Mouse (Mus musculus) lung, postnatal 0 days (tissue): ENCODE results near the gene Vstm4. TPM values are rescaled to one million over a fixed set of nuclear protein-coding genes. Genes with fewer than 3 reads are reported as not detected.

Source experiments
- ATAC-seq: fragments of 200-750 bp; cut with Nextera tagmentation; 2 replicates; pipeline ENCODE4 v1.8.0; 2017; ENCODE audit warnings: moderate library complexity
- DNase-seq: peaks from one replicate; pipeline ENCODE4 v3.0.0-alpha.2; 2016; ENCODE audit warnings: low spot score
- H3K27ac ChIP-seq: fragments of 300-500 bp; sonication (generic); 2 replicates; pipeline ENCODE4 v1.5.1; 2014; ENCODE audit warnings: antibody characterized with exemption, mild to moderate bottlenecking, low read length, mixed read lengths
- H3K27me3 ChIP-seq: fragments of 300-500 bp; sonication (generic); replicated peaks from 2 replicates; pipeline ENCODE4 v1.6.1; 2014; ENCODE audit warnings: low read length, mixed read lengths; ENCODE audit not compliant: insufficient read depth
- H3K36me3 ChIP-seq: fragments of 300-500 bp; sonication (generic); 2 replicates; pipeline ENCODE4 v1.6.1; 2014; ENCODE audit warnings: low read length, mixed read lengths; ENCODE audit not compliant: insufficient read depth
- H3K4me1 ChIP-seq: fragments of 300-500 bp; sonication (generic); 2 replicates; pipeline ENCODE4 v1.6.1; 2014; ENCODE audit warnings: antibody characterized with exemption, low read depth, low read length, mixed read lengths; ENCODE audit not compliant: insufficient read depth
- H3K4me2 ChIP-seq: fragments of 300-500 bp; sonication (generic); replicated peaks from 2 replicates; pipeline ENCODE4 v1.6.1; 2014; ENCODE audit warnings: low read depth, mild to moderate bottlenecking, low read length, moderate library complexity, mixed read lengths
- H3K4me3 ChIP-seq: fragments of 300-500 bp; sonication (generic); 2 replicates; pipeline ENCODE4 v1.5.1; 2014; ENCODE audit warnings: low read depth, low read length
- H3K9ac ChIP-seq: fragments of 300-500 bp; sonication (generic); replicated peaks from 2 replicates; pipeline ENCODE4 v1.6.1; 2014; ENCODE audit warnings: low read depth, mild to moderate bottlenecking
- H3K9me3 ChIP-seq: fragments of 300-500 bp; sonication (generic); 2 replicates; pipeline ENCODE4 v1.6.1; 2016; ENCODE audit warnings: low read length, mixed read lengths
- CTCF ChIP-seq: IDR thresholded peaks from 2 replicates; pipeline ENCODE4 v1.5.1; 2016; ENCODE audit warnings: antibody characterized with exemption, mild to moderate bottlenecking
- EP300 ChIP-seq: IDR thresholded peaks from 2 replicates; pipeline ENCODE4 v1.6.1; 2016; ENCODE audit warnings: antibody characterized with exemption, mild to moderate bottlenecking, control low read depth
- WGBS: fragments of 180-500 bp; shearing (Covaris S2); extraction: QIAGEN DNeasy Blood & Tissue Kit; methylation state at CpG from one replicate; pipeline ENCODE4 v1.1.7; 2014; 5-methylcytosine and 5-hydroxymethylcytosine counted together
- polyA plus RNA-seq: library from polyadenylated mRNA; unstranded; fragments of >200 nt; fragmentation: Nextera tagmentation; extraction: Ambion mirVana; gene quantifications from 2 replicates; pipeline ENCODE4 v1.2.1, GENCODE M21; 2015

Vstm4 gene
- polyA plus RNA-seq, 1 experiment from 2014 or later, result 63.6 TPM

- TF ChIP-seq CTCF (no peak), EP300 (no peak)
- H3K4me2 ChIP-seq, result no peak overlapping the region
- ATAC-seq, result no peak
- H3K4me1 ChIP-seq, result peaks cover 4% of the 10 kb centered on the region
- no peak overlapping the region for H3K4me3 ChIP-seq
- no peaks in the 10 kb centered on the region for H3K9me3 ChIP-seq
- no peak for DNase-seq
- no peak overlapping the region for H3K9ac ChIP-seq
- H3K27ac ChIP-seq, result no peak overlapping the region
- no peaks in the 10 kb centered on the region for H3K27me3 ChIP-seq
- 51% methylated on average over 3 of the region's 3 CpGs for WGBS
- H3K36me3 ChIP-seq, result no peaks in the 10 kb centered on the region
Measured at GRCm38 (mm10) chr14:32865331-32865730, 8.8 kb downstream of the Vstm4 start.

GRCm38 (mm10) chr14:32871963-32872362, 15.4 kb downstream of the Vstm4 start:
- WGBS, result 74% methylated on average over 5 of the region's 5 CpGs
- no peak for TF ChIP-seq CTCF
- no peak for TF ChIP-seq EP300
- Histone ChIP-seq H3K4me2 (no peak overlapping the region), H3K4me3 (no peak overlapping the region), H3K9ac (no peak overlapping the region), H3K36me3 (no peaks in the 10 kb centered on the region), H3K4me1 (no peaks in the 10 kb centered on the region), H3K9me3 (no peaks in the 10 kb centered on the region), H3K27me3 (no peaks in the 10 kb centered on the region), H3K27ac (no peak overlapping the region)
- DNase-seq (no peak), ATAC-seq (no peak)

GRCm38 (mm10) chr14:32877549-32877948, 21.0 kb downstream of the Vstm4 start:
- Histone ChIP-seq H3K27ac (no peak overlapping the region), H3K27me3 (no peaks in the 10 kb centered on the region), H3K9ac (no peak overlapping the region), H3K4me1 (no peaks in the 10 kb centered on the region), H3K36me3 (no peaks in the 10 kb centered on the region), H3K4me2 (no peak overlapping the region), H3K4me3 (no peak overlapping the region), H3K9me3 (no peaks in the 10 kb centered on the region)
- ATAC-seq (no peak), DNase-seq (no peak)
- TF ChIP-seq CTCF (no peak), EP300 (no peak)
- WGBS, result 29% methylated on average over 6 of the region's 6 CpGs

GRCm38 (mm10) chr14:32880332-32880731, 23.8 kb downstream of the Vstm4 start:
- Histone ChIP-seq H3K9me3 (no peaks in the 10 kb centered on the region), H3K4me2 (no peak overlapping the region), H3K27ac (no peak overlapping the region), H3K4me1 (no peaks in the 10 kb centered on the region), H3K36me3 (no peaks in the 10 kb centered on the region), H3K27me3 (no peaks in the 10 kb centered on the region), H3K9ac (no peak overlapping the region), H3K4me3 (no peak overlapping the region)
- no peak for ATAC-seq
- DNase-seq, result no peak
- WGBS, result 82% methylated on average over 5 of the region's 5 CpGs
- TF ChIP-seq CTCF, result no peak
- no peak for TF ChIP-seq EP300

GRCm38 (mm10) chr14:32881693-32882092, 25.1 kb downstream of the Vstm4 start:
- Histone ChIP-seq H3K9me3 (no peaks in the 10 kb centered on the region), H3K4me3 (no peak overlapping the region), H3K36me3 (no peaks in the 10 kb centered on the region), H3K4me1 (no peaks in the 10 kb centered on the region), H3K9ac (no peak overlapping the region), H3K4me2 (no peak overlapping the region), H3K27ac (no peak overlapping the region), H3K27me3 (no peaks in the 10 kb centered on the region)
- TF ChIP-seq CTCF (no peak), EP300 (no peak)
- 48% methylated on average over 1 of the region's 1 CpGs for WGBS
- DNase-seq (peak; percentile 29), ATAC-seq (no peak)

- TF ChIP-seq CTCF, result no peak
- TF ChIP-seq EP300, result no peak
- no peak overlapping the region for H3K4me2 ChIP-seq
- H3K4me1 ChIP-seq, result no peaks in the 10 kb centered on the region
- DNase-seq (no peak), ATAC-seq (no peak)
- H3K9ac ChIP-seq, result no peak overlapping the region
- no peaks in the 10 kb centered on the region for H3K27me3 ChIP-seq
- 42% methylated on average over 6 of the region's 6 CpGs for WGBS
- H3K27ac ChIP-seq, result peak overlapping the region; percentile 17; the same call in 1 of the 2 replicates
- H3K36me3 ChIP-seq, result no peaks in the 10 kb centered on the region
- H3K4me3 ChIP-seq, result no peak overlapping the region
- no peaks in the 10 kb centered on the region for H3K9me3 ChIP-seq
Measured at GRCm38 (mm10) chr14:32888876-32889674, 32.5 kb downstream of the Vstm4 start.
